10 mouse cellular contexts compared by ENCODE assay signal in genomic region chr2:6366521-6366928, GRCm38 (mm10). TPM values are rescaled to one million over a fixed set of nuclear protein-coding genes. Genes with fewer than 3 reads are reported as not detected.
A peak's percentile ranks its signal among the peaks of the same experiment; 100 is the strongest.
DNase-seq lines count a peak whose midpoint lies in the region; ATAC-seq and TF ChIP-seq lines count a peak whose summit lies in the region.
"Had no signal": no experiment of that assay in that cellular context is flagged by ENCODE, and none has a peak within 500 bp of the region (broad histone marks: within the 10 kb centered on the region; RNA-seq: fewer than 3 reads in every experiment).

No protein-coding gene starts in this region.

- H3K27me3 ChIP-seq in embryonic facial prominence, embryonic 12.5 days: no peaks in the 10 kb centered on the region
- no peaks in the 10 kb centered on the region for H3K27me3 ChIP-seq in embryonic facial prominence, embryonic 10.5 days (replicated peaks; ENCODE audit: low read depth, poor library complexity, severe bottlenecking)
- H3K27me3 ChIP-seq in limb, embryonic 14.5 days (ENCODE audit: control insufficient read depth, insufficient read depth, low read length): no peaks in the 10 kb centered on the region

- H3K36me3 ChIP-seq in embryonic facial prominence, embryonic 12.5 days: no peaks in the 10 kb centered on the region
- 0 out of 2 replicates have a peak, but pooled peaks cover 4% of the 10 kb centered on the region for H3K36me3 ChIP-seq in embryonic facial prominence, embryonic 10.5 days (replicated peaks)
- H3K36me3 ChIP-seq in limb, embryonic 14.5 days (ENCODE audit: control insufficient read depth, insufficient read depth, low read length): no peaks in the 10 kb centered on the region

- H3K27ac ChIP-seq in embryonic facial prominence, embryonic 12.5 days: 0 out of 2 replicates have a peak overlapping the region, but pooled peaks have one; percentile 18
- H3K27ac ChIP-seq in embryonic facial prominence, embryonic 10.5 days (replicated peaks): no peak overlapping the region
- 0 out of 2 replicates have a peak overlapping the region, but pooled peaks have one; percentile 1 for H3K27ac ChIP-seq in limb, embryonic 14.5 days (replicated peaks; ENCODE audit: low read depth, low read length)

- 64% methylated on average over 9 of the region's 9 CpGs for WGBS in embryonic facial prominence, embryonic 12.5 days
- 82% methylated on average over 9 of the region's 9 CpGs for WGBS in embryonic facial prominence, embryonic 10.5 days
- 52% methylated on average over 9 of the region's 9 CpGs for WGBS in limb, embryonic 14.5 days

- no peak overlapping the region for H3K4me3 ChIP-seq in embryonic facial prominence, embryonic 12.5 days
- no peak overlapping the region for H3K4me3 ChIP-seq in embryonic facial prominence, embryonic 10.5 days
- no peak overlapping the region for H3K4me3 ChIP-seq in limb, embryonic 14.5 days (replicated peaks; ENCODE audit: low read length)

- 0 out of 2 replicates have a peak, but pooled peaks have one; percentile 10 for ATAC-seq in embryonic facial prominence, embryonic 12.5 days (ENCODE audit: insufficient number of reproducible peaks, insufficient read depth, low FRiP score, low TSS enrichment)
- peak; percentile 56 for ATAC-seq in limb, embryonic 14.5 days (ENCODE audit: low FRiP score, low read depth)

- no peak overlapping the region for H3K9ac ChIP-seq in embryonic facial prominence, embryonic 12.5 days
- no peak overlapping the region for H3K9ac ChIP-seq in limb, embryonic 14.5 days (ENCODE audit: low read depth, low read length, severe bottlenecking)

- H3K9me3 ChIP-seq in embryonic facial prominence, embryonic 12.5 days: no peaks in the 10 kb centered on the region
- no peaks in the 10 kb centered on the region for H3K9me3 ChIP-seq in embryonic facial prominence, embryonic 10.5 days
- no peaks in the 10 kb centered on the region for H3K9me3 ChIP-seq in limb, embryonic 14.5 days (ENCODE audit: control insufficient read depth, low read length)

- no peak for DNase-seq in embryonic facial prominence, embryonic 10.5 days (ENCODE audit: low spot score)
- DNase-seq in right cerebral cortex, adult 18-20 months: peak; percentile 13
- DNase-seq in right cerebral cortex, postnatal 14 days: no peak
- DNase-seq in limb, embryonic 14.5 days (ENCODE audit: low spot score): no peak
- DNase-seq in telencephalon, adult 2 months (ENCODE audit: low read depth, low spot score): peak; percentile 46
- DNase-seq in thymus, postnatal 36 days: no peak
- DNase-seq in embryo, embryonic 10.5 days (ENCODE audit: low spot score): no peak
- DNase-seq: gastrocnemius, postnatal 14 days; kidney, postnatal 36 days had no signal

- peaks cover 22% of the 10 kb centered on the region; the same call in 1 of the 2 replicates for H3K4me1 ChIP-seq in embryonic facial prominence, embryonic 12.5 days
- H3K4me1 ChIP-seq in embryonic facial prominence, embryonic 10.5 days: peaks cover 21% of the 10 kb centered on the region
- H3K4me1 ChIP-seq in limb, embryonic 14.5 days (ENCODE audit: control insufficient read depth, insufficient read depth, low read length): peaks cover 12% of the 10 kb centered on the region; the same call in 1 of the 2 replicates

- no peak overlapping the region for H3K4me2 ChIP-seq in embryonic facial prominence, embryonic 12.5 days (replicated peaks)
- no peak overlapping the region; the same call in 1 of the 2 replicates for H3K4me2 ChIP-seq in limb, embryonic 14.5 days (replicated peaks; ENCODE audit: low read depth, low read length, severe bottlenecking)

- TF ChIP-seq POLR2A in limb, embryonic 14.5 days (IDR thresholded peaks at IDR 0.05; ENCODE audit: borderline replicate concordance, extremely low read depth, insufficient read depth, insufficient read length): no peak

RNA-seq across cellular contexts. Expression of gene Usp6nl, which starts 44.1 kb away (rescaled TPM):
- polyA plus RNA-seq in embryonic facial prominence, embryonic 12.5 days (2016; fragmentation: Nextera tagmentation; extraction: Ambion mirVana): 15.7 and 16.5 TPM in 2 replicates
- 9.4 and 11.6 TPM in 2 replicates for polyA plus RNA-seq in embryonic facial prominence, embryonic 10.5 days (2016; fragmentation: Nextera tagmentation; extraction: Ambion mirVana)
- 11.8 and 11.9 TPM in 2 replicates for polyA plus RNA-seq in limb, embryonic 14.5 days (2012; rRNA removed)
- polyA plus RNA-seq in limb, embryonic 14.5 days (2014; fragmentation: Nextera tagmentation; extraction: Ambion mirVana): 7.5 and 11.5 TPM in 2 replicates

Comparison
In these comparisons a context has a peak if more than half of its experiments do, and no peak if none do; other contexts are left out.
1. DNase-seq: peak in right cerebral cortex, adult 18-20 months (single experiment) and telencephalon, adult 2 months (single experiment); none in embryonic facial prominence, embryonic 10.5 days (single experiment), right cerebral cortex, postnatal 14 days (single experiment), limb, embryonic 14.5 days (single experiment), thymus, postnatal 36 days (0 of 2) and embryo, embryonic 10.5 days (single experiment).